Mouse (Mus musculus) hindbrain, embryonic 11.5 days (tissue): Measurements from ENCODE around the gene Shroom1. TPM values are rescaled to one million over a fixed set of nuclear protein-coding genes. Genes with fewer than 3 reads are reported as not detected.

Source experiments
- ATAC-seq: fragments of 200-750 bp; cut with Nextera tagmentation; 2 replicates; pipeline ENCODE4 v1.8.0; 2017; ENCODE audit warnings: mild to moderate bottlenecking, moderate TSS enrichment, moderate library complexity; ENCODE audit not compliant: low FRiP score
- DNase-seq: peaks from one replicate; pipeline ENCODE4 v3.0.0-alpha.2; 2015; ENCODE audit warnings: low spot score
- H3K27ac ChIP-seq: fragments of 300-500 bp; sonication (generic); 2 replicates; pipeline ENCODE4 v1.5.1; 2014; ENCODE audit warnings: mild to moderate bottlenecking, low read depth, low read length
- H3K27me3 ChIP-seq: fragments of 300-500 bp; sonication (generic); 2 replicates; pipeline ENCODE4 v1.6.1; 2014; ENCODE audit warnings: mild to moderate bottlenecking, low read length, moderate library complexity, mixed read lengths; ENCODE audit not compliant: control insufficient read depth, insufficient read depth
- H3K36me3 ChIP-seq: fragments of 300-500 bp; sonication (generic); 2 replicates; pipeline ENCODE4 v1.6.1; 2014; ENCODE audit warnings: mild to moderate bottlenecking, low read length, moderate library complexity, mixed read lengths; ENCODE audit not compliant: control insufficient read depth, insufficient read depth
- H3K4me1 ChIP-seq: fragments of 300-500 bp; sonication (generic); replicated peaks from 2 replicates; pipeline ENCODE4 v1.6.1; 2014; ENCODE audit warnings: low read length, mixed read lengths; ENCODE audit not compliant: control insufficient read depth, insufficient read depth
- H3K4me2 ChIP-seq: fragments of 300-500 bp; sonication (generic); replicated peaks from 2 replicates; pipeline ENCODE4 v1.6.1; 2014; ENCODE audit warnings: mild to moderate bottlenecking, low read depth, low read length
- H3K4me3 ChIP-seq: fragments of 300-500 bp; sonication (generic); 2 replicates; pipeline ENCODE4 v1.5.1; 2014; ENCODE audit warnings: low read depth, low read length
- H3K9ac ChIP-seq: fragments of 300-500 bp; sonication (generic); 2 replicates; pipeline ENCODE4 v1.6.1; 2014; ENCODE audit warnings: low read depth, low read length
- H3K9me3 ChIP-seq: fragments of 300-500 bp; sonication (generic); 2 replicates; pipeline ENCODE4 v1.6.1; 2016; ENCODE audit warnings: low read length; ENCODE audit not compliant: control insufficient read depth
- WGBS: fragments of 180-500 bp; shearing (Covaris S2); extraction: QIAGEN DNeasy Blood & Tissue Kit; methylation state at CpG from one replicate; pipeline ENCODE4 v1.1.7; 2014; 5-methylcytosine and 5-hydroxymethylcytosine counted together
- polyA plus RNA-seq: library from polyadenylated mRNA; unstranded; fragments of >200 nt; fragmentation: Nextera tagmentation; extraction: Ambion mirVana; gene quantifications from 2 replicates; pipeline ENCODE4 v1.2.1, GENCODE M21; 2014

Gene Shroom1
- polyA plus RNA-seq, 1 experiment from 2014 or later, result 2.9 TPM

DNA sequence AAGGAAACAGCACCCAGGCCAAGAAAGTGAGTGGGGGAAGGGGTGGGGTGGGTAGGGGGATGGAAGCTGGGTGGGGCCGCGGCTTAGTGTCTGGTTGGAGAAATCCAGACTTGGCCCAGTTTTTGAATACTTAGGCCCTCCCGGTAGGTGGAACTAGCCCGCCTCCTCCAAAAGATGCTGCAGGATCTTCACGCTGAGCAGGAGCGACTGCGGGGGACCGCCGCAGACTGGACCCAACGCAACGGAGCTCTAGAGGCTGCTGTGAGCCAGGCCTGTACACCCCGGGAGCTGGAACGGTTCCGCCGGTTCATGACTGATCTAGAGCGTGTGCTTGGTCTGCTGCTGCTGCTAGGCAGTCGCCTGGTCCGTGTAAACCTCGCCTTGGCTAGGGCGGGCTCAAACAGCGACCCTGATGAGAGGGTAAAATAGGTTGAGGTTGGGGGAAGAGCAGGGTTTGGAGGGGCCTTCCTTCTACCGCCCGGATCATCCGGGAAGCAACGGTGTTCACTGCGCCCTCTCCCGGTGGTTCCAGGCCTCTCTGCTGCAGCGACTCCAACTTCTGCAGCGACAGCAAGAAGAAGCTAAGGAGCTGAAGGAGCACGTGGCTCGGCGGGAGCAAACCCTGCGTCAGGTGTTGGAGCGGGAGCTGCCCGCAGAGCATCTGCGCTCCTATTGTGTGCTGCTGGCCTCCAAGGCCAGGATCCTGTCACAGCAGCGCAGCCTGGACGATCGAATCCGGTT lies 9.4 kb downstream of the Shroom1 start:
- ATAC-seq (peak; percentile 21; the same call in 1 of the 2 replicates), DNase-seq (peak; percentile 89)
- no peaks in the 10 kb centered on the region for H3K9me3 ChIP-seq
- H3K9ac ChIP-seq, result peak overlapping the region; percentile 56
- H3K4me1 ChIP-seq, result peaks cover 10% of the 10 kb centered on the region
- H3K4me2 ChIP-seq, result peak overlapping the region; percentile 40
- H3K27ac ChIP-seq, result no peak overlapping the region
- H3K36me3 ChIP-seq, result no peaks in the 10 kb centered on the region
- H3K27me3 ChIP-seq, result peaks cover 66% of the 10 kb centered on the region
- peak overlapping the region; percentile 25 for H3K4me3 ChIP-seq
- 3% methylated on average over 40 of the region's 40 CpGs for WGBS

DNA sequence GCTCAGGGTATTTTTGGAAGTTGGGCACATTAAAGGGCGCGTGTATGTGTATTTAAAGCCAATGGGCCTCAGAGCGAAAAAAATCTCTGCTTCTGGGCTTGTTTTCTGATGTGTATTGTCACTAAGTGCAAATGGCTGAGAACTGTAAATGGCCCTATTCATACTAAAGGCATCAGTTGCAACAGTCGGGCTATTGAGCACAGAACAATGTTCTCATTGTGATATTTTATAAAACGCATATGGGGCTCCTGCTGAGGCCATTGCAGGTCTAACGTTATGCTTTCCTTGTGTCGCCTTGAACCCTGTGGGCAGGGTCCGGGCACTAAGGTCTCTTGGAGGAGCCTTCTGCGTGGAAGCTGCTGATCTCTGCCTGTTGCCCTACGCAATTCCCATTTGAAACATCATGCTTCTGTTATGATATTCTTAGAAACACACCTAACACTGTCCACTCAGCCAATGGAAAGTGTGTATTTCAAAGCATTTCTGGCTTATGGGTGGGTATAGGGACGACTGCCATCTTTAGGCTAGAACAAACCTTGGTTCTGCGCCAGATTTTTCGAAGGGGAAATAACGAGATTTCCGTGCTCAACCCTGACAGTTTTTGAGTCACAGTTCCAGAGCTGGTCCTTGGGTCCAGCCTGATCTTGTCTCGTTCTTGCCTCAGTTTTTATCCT lies 12.4 kb downstream of the Shroom1 start:
- Histone ChIP-seq H3K4me1 (peaks cover 6% of the 10 kb centered on the region; the same call in 1 of the 2 replicates), H3K27me3 (peaks cover 46% of the 10 kb centered on the region), H3K4me3 (no peak overlapping the region), H3K4me2 (no peak overlapping the region; the same call in 1 of the 2 replicates), H3K9me3 (no peaks in the 10 kb centered on the region), H3K9ac (no peak overlapping the region), H3K27ac (no peak overlapping the region), H3K36me3 (no peaks in the 10 kb centered on the region)
- 40% methylated on average over 16 of the region's 16 CpGs for WGBS
- ATAC-seq, result no peak
- no peak for DNase-seq

DNA sequence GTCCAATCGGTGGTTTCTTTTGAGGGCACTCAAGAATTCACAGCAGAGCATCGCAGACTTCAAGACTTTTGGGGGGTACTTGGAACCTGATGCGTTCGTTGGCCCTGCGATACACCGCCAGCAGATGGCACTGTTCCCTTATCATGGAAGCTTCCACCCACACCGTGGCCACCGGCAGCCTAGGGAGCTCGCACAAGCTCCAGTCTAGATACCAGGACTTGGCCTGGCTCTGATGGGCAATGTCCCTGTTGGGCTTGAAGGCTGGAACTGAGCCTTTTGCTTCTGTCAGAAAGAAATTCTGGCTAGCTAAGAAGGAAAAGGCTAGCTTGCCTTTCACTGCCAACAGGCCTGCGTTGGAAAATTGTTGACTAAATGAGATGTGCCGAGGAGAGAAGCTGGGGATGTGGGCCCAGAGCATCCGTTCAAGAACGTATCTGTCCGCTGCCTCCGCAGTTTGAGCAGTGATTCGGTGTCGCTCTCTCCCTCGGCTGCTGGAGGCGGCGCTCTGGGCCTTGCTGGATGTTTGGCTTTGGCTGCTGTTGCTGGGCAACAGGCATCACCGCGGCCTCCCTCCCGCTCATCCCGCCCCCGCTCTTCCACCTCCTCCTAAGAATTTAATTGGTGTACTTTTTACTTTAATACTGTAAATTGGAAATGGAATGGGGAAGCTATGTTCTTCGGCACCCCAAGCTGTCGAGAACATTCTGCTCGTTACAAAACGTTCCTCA lies 13.1 kb downstream of the Shroom1 start, which contains the start of gene Gm9837:
Gene Gm9837, minus strand, starts transcription at position 512 of the 728 bp plus-strand sequence.
- no peak within 1 kb of the TSS for H3K27ac ChIP-seq
- peak; percentile 81 for ATAC-seq

DNA sequence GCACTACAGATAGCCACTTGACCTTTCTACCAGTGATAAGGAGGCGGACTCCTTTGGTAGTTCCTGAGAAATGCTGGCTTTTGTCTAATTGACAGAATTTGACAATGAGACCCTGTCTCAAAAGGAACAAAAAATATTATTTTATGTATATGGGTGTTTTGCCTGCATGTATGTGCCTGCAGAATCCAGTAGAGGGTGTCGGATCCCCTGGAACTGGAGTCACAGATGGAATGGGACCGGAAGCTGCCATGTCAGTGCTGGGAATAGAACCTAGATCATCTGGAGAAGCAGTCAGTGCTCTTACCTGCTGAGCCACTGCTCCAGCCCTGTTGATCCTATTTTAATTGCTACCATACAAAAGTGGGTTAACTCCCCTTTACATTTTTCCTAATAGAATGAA lies 15.7 kb downstream of the Shroom1 start:
- Histone ChIP-seq H3K4me2 (no peak overlapping the region), H3K4me1 (peaks cover 8% of the 10 kb centered on the region; the same call in 1 of the 2 replicates), H3K4me3 (no peak overlapping the region), H3K9ac (no peak overlapping the region), H3K36me3 (no peaks in the 10 kb centered on the region), H3K27me3 (peaks cover 26% of the 10 kb centered on the region), H3K27ac (no peak overlapping the region), H3K9me3 (no peaks in the 10 kb centered on the region)
- WGBS, result 80% methylated on average over 3 of the region's 3 CpGs
- DNase-seq (no peak), ATAC-seq (no peak)

More for the DNA sequence above, 13.1 kb downstream of the Shroom1 start, which contains the start of gene Gm9837:
- peak within 1 kb of the TSS; percentile 25 for H3K4me2 ChIP-seq
- H3K4me3 ChIP-seq, result no peak within 1 kb of the TSS
- no peaks in the 10 kb centered on the region for H3K9me3 ChIP-seq
- peaks cover 6% of the 10 kb centered on the region; the same call in 1 of the 2 replicates for H3K4me1 ChIP-seq
- no peak within 1 kb of the TSS for H3K9ac ChIP-seq
- H3K36me3 ChIP-seq, result no peaks in the 10 kb centered on the region
- WGBS, result 3% methylated on average over 29 of the region's 29 CpGs
- peaks cover 39% of the 10 kb centered on the region for H3K27me3 ChIP-seq
- DNase-seq, result peak; percentile 97

DNA sequence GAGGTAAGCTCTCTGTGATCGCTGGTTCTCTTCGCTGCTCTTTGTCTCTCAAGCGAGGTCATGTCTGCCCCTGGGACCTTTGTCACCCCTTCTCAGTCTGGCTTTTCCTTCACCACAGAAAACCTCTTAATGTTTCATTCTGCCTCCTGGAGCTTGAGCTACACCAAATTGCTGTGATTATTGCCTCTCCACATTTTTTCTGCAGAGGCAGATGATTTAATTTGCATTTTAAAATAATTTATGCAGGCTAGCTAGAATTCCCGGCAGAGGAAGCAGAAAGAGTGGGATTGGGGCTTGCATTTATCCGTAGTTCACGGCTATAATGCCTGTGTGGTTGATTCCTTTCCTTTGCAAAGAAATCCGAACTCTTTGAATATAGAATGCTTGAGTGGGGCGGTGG lies 18.6 kb downstream of the Shroom1 start:
- no peak for ATAC-seq
- no peaks in the 10 kb centered on the region for H3K9me3 ChIP-seq
- 23% methylated on average over 8 of the region's 8 CpGs for WGBS
- H3K4me1 ChIP-seq, result peaks cover 11% of the 10 kb centered on the region
- peak overlapping the region; percentile 36; the same call in 1 of the 2 replicates for H3K27ac ChIP-seq
- peak; percentile 44 for DNase-seq
- peaks cover 51% of the 10 kb centered on the region for H3K27me3 ChIP-seq
- no peaks in the 10 kb centered on the region for H3K36me3 ChIP-seq
- H3K4me3 ChIP-seq, result no peak overlapping the region
- 0 out of 2 replicates have a peak overlapping the region, but pooled peaks have one; percentile 19 for H3K4me2 ChIP-seq
- no peak overlapping the region for H3K9ac ChIP-seq

- Histone ChIP-seq H3K27me3 (peaks cover 57% of the 10 kb centered on the region), H3K4me3 (no peak overlapping the region), H3K4me1 (peaks cover 11% of the 10 kb centered on the region), H3K9me3 (no peaks in the 10 kb centered on the region), H3K9ac (no peak overlapping the region), H3K4me2 (no peak overlapping the region), H3K36me3 (no peaks in the 10 kb centered on the region), H3K27ac (no peak overlapping the region)
- DNase-seq (peak; percentile 16), ATAC-seq (no peak)
- WGBS, result 32% methylated on average over 7 of the region's 7 CpGs
These were observed 20.8 kb downstream of the Shroom1 start for GRCm38 (mm10) chr11:53477833-53478232.

- peak overlapping the region; percentile 55 for H3K4me2 ChIP-seq
- no peak overlapping the region for H3K27ac ChIP-seq
- ATAC-seq (no peak), DNase-seq (peak; percentile 55)
- H3K27me3 ChIP-seq, result peaks cover 61% of the 10 kb centered on the region
- peaks cover 11% of the 10 kb centered on the region for H3K4me1 ChIP-seq
- no peaks in the 10 kb centered on the region for H3K9me3 ChIP-seq
- no peak overlapping the region for H3K9ac ChIP-seq
- WGBS, result 5% methylated on average over 79 of the region's 79 CpGs
- no peaks in the 10 kb centered on the region for H3K36me3 ChIP-seq
- peak overlapping the region; percentile 39 for H3K4me3 ChIP-seq
These were observed 21.6 kb downstream of the Shroom1 start for GRCm38 (mm10) chr11:53478383-53479170.
